Mouse (Mus musculus) liver, embryonic 15.5 days (tissue): ENCODE data around the gene Met. TPM values are rescaled to one million over a fixed set of nuclear protein-coding genes. Genes with fewer than 3 reads are reported as not detected.

Source experiments
- ATAC-seq: fragments of 200-750 bp; cut with Nextera tagmentation; 2 replicates; pipeline ENCODE4 v1.8.0; 2017; ENCODE audit warnings: moderate number of reproducible peaks, mild to moderate bottlenecking, moderate library complexity; ENCODE audit not compliant: insufficient read depth
- H3K27ac ChIP-seq: fragments of 300-500 bp; sonication (generic); replicated peaks from 2 replicates; pipeline ENCODE4 v1.5.1; 2015; ENCODE audit warnings: mild to moderate bottlenecking, inconsistent platforms
- H3K27me3 ChIP-seq: fragments of 300-500 bp; sonication (generic); 2 replicates; pipeline ENCODE4 v1.6.1; 2015; ENCODE audit warnings: mild to moderate bottlenecking, inconsistent platforms
- H3K36me3 ChIP-seq: fragments of 300-500 bp; sonication (generic); replicated peaks from 2 replicates; pipeline ENCODE4 v1.6.1; 2015; ENCODE audit warnings: moderate library complexity, mild to moderate bottlenecking, inconsistent platforms
- H3K4me1 ChIP-seq: fragments of 300-500 bp; sonication (generic); replicated peaks from 2 replicates; pipeline ENCODE4 v1.6.1; 2015; ENCODE audit warnings: inconsistent platforms
- H3K4me2 ChIP-seq: fragments of 300-500 bp; sonication (generic); 2 replicates; pipeline ENCODE4 v1.6.1; 2015; ENCODE audit warnings: moderate library complexity, mild to moderate bottlenecking, inconsistent platforms
- H3K4me3 ChIP-seq: fragments of 300-500 bp; sonication (generic); replicated peaks from 2 replicates; pipeline ENCODE4 v1.5.1; 2015; ENCODE audit warnings: mild to moderate bottlenecking, inconsistent platforms
- H3K9ac ChIP-seq: fragments of 300-500 bp; sonication (generic); 2 replicates; pipeline ENCODE4 v1.6.1; 2015; ENCODE audit warnings: moderate library complexity, mild to moderate bottlenecking, inconsistent platforms
- H3K9me3 ChIP-seq: fragments of 300-500 bp; sonication (generic); replicated peaks from 2 replicates; pipeline ENCODE4 v1.6.1; 2016; ENCODE audit warnings: inconsistent platforms
- WGBS: fragments of 180-500 bp; shearing (Covaris S2); methylation state at CpG from one replicate; pipeline ENCODE4 v1.1.7; 2015; ENCODE audit warnings: mixed read lengths; ENCODE audit not compliant: insufficient replicate concordance; 5-methylcytosine and 5-hydroxymethylcytosine counted together
- polyA plus RNA-seq: library from polyadenylated mRNA; unstranded; fragments of >200 nt; fragmentation: Nextera tagmentation; extraction: Ambion mirVana; gene quantifications from 2 replicates; pipeline ENCODE4 v1.2.1, GENCODE M21; 2015

Gene Met
- polyA plus RNA-seq, 1 experiment from 2014 or later = 5.4 TPM

GRCm38 (mm10) chr6:17466526-17466925 lies 2.9 kb downstream of the Met start:
- Histone ChIP-seq H3K4me2 (peak overlapping the region; percentile 37), H3K4me1 (no peaks in the 10 kb centered on the region), H3K36me3 (no peaks in the 10 kb centered on the region), H3K4me3 (no peak overlapping the region), H3K27ac (0 out of 2 replicates have a peak overlapping the region, but pooled peaks have one; percentile 4), H3K9me3 (no peaks in the 10 kb centered on the region), H3K9ac (no peak overlapping the region), H3K27me3 (peaks cover 15% of the 10 kb centered on the region)
- WGBS = 7% methylated on average over 3 of the region's 3 CpGs
- no peak for ATAC-seq

DNA sequence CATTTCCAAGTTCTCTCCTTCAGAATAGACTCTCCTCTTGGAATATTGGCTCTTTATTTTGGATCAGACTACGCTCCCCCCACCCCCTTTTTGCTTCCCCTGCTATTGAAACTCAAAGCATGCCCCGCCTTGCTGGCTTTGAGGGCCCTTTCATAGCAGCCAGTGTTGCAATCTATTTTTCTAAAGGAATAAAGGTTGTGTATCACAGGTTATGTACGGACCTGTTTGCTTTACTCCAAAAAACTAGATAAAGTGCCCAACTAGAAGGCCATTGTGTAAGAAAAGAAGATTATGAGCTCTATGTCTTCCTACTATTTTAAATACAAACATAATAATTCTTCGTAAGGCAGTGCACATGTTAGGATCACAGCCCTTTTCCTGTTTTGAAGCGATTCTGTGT lies 5.4 kb downstream of the Met start:
- 59% methylated on average over 5 of the region's 5 CpGs for WGBS
- no peak for ATAC-seq
- H3K4me3 ChIP-seq = no peak overlapping the region
- H3K36me3 ChIP-seq = no peaks in the 10 kb centered on the region
- no peak overlapping the region for H3K27ac ChIP-seq
- H3K9me3 ChIP-seq = no peaks in the 10 kb centered on the region
- no peak overlapping the region for H3K9ac ChIP-seq
- H3K27me3 ChIP-seq = peaks cover 5% of the 10 kb centered on the region
- no peaks in the 10 kb centered on the region for H3K4me1 ChIP-seq
- H3K4me2 ChIP-seq = no peak overlapping the region

DNA sequence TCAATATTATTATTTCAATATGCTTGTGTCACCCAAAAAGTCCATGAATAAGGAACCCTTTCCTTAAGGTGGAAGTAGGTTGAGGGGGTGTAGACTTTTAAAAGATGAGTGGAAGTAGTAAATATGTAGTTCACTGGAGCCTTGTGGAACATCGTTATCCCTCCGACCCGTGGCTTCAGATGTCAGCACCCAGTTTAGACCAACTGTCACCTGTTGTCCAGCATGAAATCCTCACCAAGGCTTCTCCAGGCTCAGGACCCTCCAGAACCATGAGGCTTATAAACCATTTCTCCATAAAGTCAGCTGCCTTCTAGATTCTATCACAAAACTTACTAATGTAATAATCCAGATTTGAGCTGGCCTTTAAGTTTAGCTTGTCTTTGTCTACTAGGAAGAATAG lies 9.5 kb downstream of the Met start:
- Histone ChIP-seq H3K9me3 (no peaks in the 10 kb centered on the region), H3K27ac (no peak overlapping the region), H3K4me1 (no peaks in the 10 kb centered on the region), H3K36me3 (no peaks in the 10 kb centered on the region), H3K27me3 (no peaks in the 10 kb centered on the region), H3K4me2 (no peak overlapping the region), H3K4me3 (no peak overlapping the region), H3K9ac (no peak overlapping the region)
- ATAC-seq = no peak
- 71% methylated on average over 3 of the region's 3 CpGs for WGBS

- Histone ChIP-seq H3K9ac (no peak overlapping the region), H3K36me3 (no peaks in the 10 kb centered on the region), H3K9me3 (no peaks in the 10 kb centered on the region), H3K4me1 (0 out of 2 replicates have a peak, but pooled peaks cover 3% of the 10 kb centered on the region), H3K4me3 (no peak overlapping the region), H3K27ac (no peak overlapping the region), H3K27me3 (no peaks in the 10 kb centered on the region), H3K4me2 (no peak overlapping the region)
- ATAC-seq = no peak
- WGBS = 59% methylated on average over 1 of the region's 1 CpGs
These were observed 14.2 kb downstream of the Met start for GRCm38 (mm10) chr6:17477823-17478222.

GRCm38 (mm10) chr6:17478252-17478651 lies 14.7 kb downstream of the Met start:
- Histone ChIP-seq H3K27ac (no peak overlapping the region), H3K4me1 (0 out of 2 replicates have a peak, but pooled peaks cover 3% of the 10 kb centered on the region), H3K4me2 (no peak overlapping the region), H3K9ac (no peak overlapping the region), H3K9me3 (no peaks in the 10 kb centered on the region), H3K27me3 (no peaks in the 10 kb centered on the region), H3K36me3 (no peaks in the 10 kb centered on the region), H3K4me3 (no peak overlapping the region)
- no peak for ATAC-seq
- 77% methylated on average over 6 of the region's 6 CpGs for WGBS

GRCm38 (mm10) chr6:17478838-17479570 lies 15.4 kb downstream of the Met start:
- Histone ChIP-seq H3K4me1 (0 out of 2 replicates have a peak, but pooled peaks cover 3% of the 10 kb centered on the region), H3K4me2 (no peak overlapping the region), H3K4me3 (no peak overlapping the region), H3K9ac (no peak overlapping the region), H3K27ac (no peak overlapping the region), H3K27me3 (no peaks in the 10 kb centered on the region), H3K36me3 (no peaks in the 10 kb centered on the region), H3K9me3 (no peaks in the 10 kb centered on the region)
- no peak for ATAC-seq
- WGBS = 59% methylated on average over 10 of the region's 10 CpGs

DNA sequence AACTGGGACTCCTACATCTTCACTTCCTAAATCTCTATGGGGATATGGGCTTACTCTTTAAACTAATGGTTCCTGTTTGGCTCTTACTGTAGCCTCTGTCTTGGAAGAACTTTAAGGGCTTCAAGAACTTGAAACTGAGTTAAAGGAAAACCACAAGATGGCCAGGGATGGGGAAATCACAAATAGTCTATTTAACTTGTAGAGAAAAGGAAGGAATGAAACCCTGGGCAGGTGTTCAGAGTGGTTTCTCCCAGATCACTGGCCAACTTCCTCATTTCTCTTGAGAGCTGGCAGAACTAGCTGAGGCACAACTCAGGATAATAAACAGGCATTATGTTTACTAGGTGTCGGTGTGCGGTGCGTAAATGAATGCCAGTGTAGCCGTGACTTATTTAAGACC lies 17.5 kb downstream of the Met start:
- no peak overlapping the region for H3K27ac ChIP-seq

GRCm38 (mm10) chr6:17485244-17485643 lies 21.6 kb downstream of the Met start:
- Histone ChIP-seq H3K4me3 (no peak overlapping the region), H3K4me1 (peaks cover 3% of the 10 kb centered on the region; the same call in 1 of the 2 replicates), H3K27me3 (no peaks in the 10 kb centered on the region), H3K9me3 (no peaks in the 10 kb centered on the region), H3K4me2 (no peak overlapping the region), H3K9ac (no peak overlapping the region), H3K27ac (no peak overlapping the region), H3K36me3 (no peaks in the 10 kb centered on the region)
- ATAC-seq = no peak
- WGBS = 63% methylated on average over 5 of the region's 5 CpGs

More for the DNA sequence above, 17.5 kb downstream of the Met start:
- no peak for ATAC-seq
- H3K36me3 ChIP-seq = no peaks in the 10 kb centered on the region
- H3K27me3 ChIP-seq = no peaks in the 10 kb centered on the region
- 0 out of 2 replicates have a peak, but pooled peaks cover 3% of the 10 kb centered on the region for H3K4me1 ChIP-seq
- H3K4me2 ChIP-seq = no peak overlapping the region
- no peak overlapping the region for H3K9ac ChIP-seq
- no peak overlapping the region for H3K4me3 ChIP-seq
- H3K9me3 ChIP-seq = no peaks in the 10 kb centered on the region
- 30% methylated on average over 4 of the region's 4 CpGs for WGBS

DNA sequence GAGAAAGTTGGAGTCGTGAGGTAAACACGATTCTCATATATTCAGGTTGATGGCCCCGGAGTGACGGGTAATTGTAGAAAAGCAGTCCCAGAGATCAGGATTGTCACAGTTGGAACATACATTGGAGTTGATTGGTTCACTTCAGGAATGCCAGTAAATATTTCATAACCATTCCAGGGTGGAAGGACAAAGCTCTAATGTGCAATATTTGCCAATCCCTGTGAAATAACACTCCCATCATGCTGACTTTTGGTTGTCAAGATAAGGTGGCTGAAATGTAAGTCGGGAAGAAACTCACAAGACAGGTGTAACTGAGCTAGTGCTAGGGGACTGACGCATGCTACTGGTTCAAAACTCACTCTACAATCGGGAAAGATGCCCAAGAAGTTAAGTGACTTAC lies 22.2 kb downstream of the Met start:
- no peak overlapping the region for H3K27ac ChIP-seq
- H3K4me2 ChIP-seq = no peak overlapping the region
- H3K27me3 ChIP-seq = no peaks in the 10 kb centered on the region
- no peaks in the 10 kb centered on the region for H3K36me3 ChIP-seq
- peaks cover 3% of the 10 kb centered on the region; the same call in 1 of the 2 replicates for H3K4me1 ChIP-seq
- H3K9ac ChIP-seq = no peak overlapping the region
- no peaks in the 10 kb centered on the region for H3K9me3 ChIP-seq
- no peak overlapping the region for H3K4me3 ChIP-seq
- WGBS = 59% methylated on average over 7 of the region's 7 CpGs
- no peak; the same call in 1 of the 2 replicates for ATAC-seq

DNA sequence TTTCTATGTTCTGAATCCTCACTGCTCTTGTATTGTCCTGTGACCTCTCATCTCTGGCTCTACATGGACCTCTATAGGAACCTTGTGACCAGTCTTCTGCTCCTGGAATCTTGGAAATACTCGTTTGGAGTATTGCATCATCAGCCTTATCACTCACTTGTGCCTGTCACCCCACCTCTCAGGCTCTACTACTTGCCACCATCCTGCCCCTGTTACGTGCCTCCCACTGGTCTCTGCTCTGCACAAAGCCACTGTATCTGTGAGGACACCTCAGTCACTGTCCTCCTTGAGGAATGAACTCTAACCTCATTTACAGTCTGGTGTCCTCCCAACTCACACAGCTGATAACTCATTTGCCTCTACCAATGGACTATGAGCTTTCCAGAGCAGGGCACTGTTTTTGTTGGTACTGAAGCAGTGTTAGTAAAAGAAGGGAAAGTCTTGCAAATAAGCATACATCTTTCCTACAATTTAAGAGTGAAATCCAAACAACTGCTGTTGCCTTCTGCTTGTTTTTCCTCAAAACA lies 24.8 kb downstream of the Met start:
- Histone ChIP-seq H3K27ac (no peak overlapping the region), H3K9ac (no peak overlapping the region), H3K4me2 (no peak overlapping the region), H3K27me3 (no peaks in the 10 kb centered on the region), H3K4me1 (peaks cover 2% of the 10 kb centered on the region; the same call in 1 of the 2 replicates), H3K4me3 (no peak overlapping the region), H3K9me3 (no peaks in the 10 kb centered on the region), H3K36me3 (no peaks in the 10 kb centered on the region)
- no peak for ATAC-seq
- WGBS = 30% methylated on average over 2 of the region's 2 CpGs

GRCm38 (mm10) chr6:17490786-17491185 lies 27.2 kb downstream of the Met start:
- H3K9me3 ChIP-seq = no peaks in the 10 kb centered on the region
- no peak for ATAC-seq
- H3K4me1 ChIP-seq = peaks cover 2% of the 10 kb centered on the region; the same call in 1 of the 2 replicates
- H3K4me2 ChIP-seq = no peak overlapping the region
- no peak overlapping the region for H3K9ac ChIP-seq
- no peaks in the 10 kb centered on the region for H3K36me3 ChIP-seq
- H3K27ac ChIP-seq = no peak overlapping the region
- WGBS = 47% methylated on average over 2 of the region's 2 CpGs
- H3K4me3 ChIP-seq = no peak overlapping the region
- H3K27me3 ChIP-seq = no peaks in the 10 kb centered on the region
